Mouse (Mus musculus) CD4-positive naive resting alpha-beta T cell, adult 76 days (primary cell): ENCODE measurements around the gene Gchfr. TPM values are rescaled to one million over a fixed set of nuclear protein-coding genes. Genes with fewer than 3 reads are reported as not detected.

ENCODE experiments used
- total RNA-seq: library from RNA; stranded (reverse); gene quantifications from one replicate; pipeline ENCODE4 v1.2.4, GENCODE M21; 2023

Gene Gchfr
- total RNA-seq, result not detected

GRCm38 (mm10) chr2:119166901-119167865 is at the start of gene Gchfr:
Gene Gchfr, plus strand, starts transcription at chr2:119167773.

GRCm38 (mm10) chr2:119156681-119157572 is 10.6 kb upstream of the Gchfr start, which contains the start of gene Rmdn3:
Gene Rmdn3, minus strand, starts transcription at chr2:119157034.

GRCm38 (mm10) chr2:119173991-119174651 is 6.5 kb downstream of the Gchfr start, which contains the start of gene Gm14137:
Gene Gm14137, plus strand, starts transcription at chr2:119174509.

GRCm38 (mm10) chr2:119208344-119209175 is 41.0 kb downstream of the Gchfr start, which contains the start of the genes Zfyve19 and Dnajc17:
Gene Zfyve19, plus strand, starts transcription at chr2:119208617.
Gene Dnajc17, minus strand, starts transcription at chr2:119208795.

Other genes with a start within 250 kb of the Gchfr start
- 1.3 TPM for gene Chst14, start 241.3 kb upstream of the Gchfr start, total RNA-seq
- 12.1 TPM for gene Ccdc32, start 138.4 kb upstream of the Gchfr start, total RNA-seq
- 15.2 TPM for gene Rpusd2, start 133.0 kb upstream of the Gchfr start, total RNA-seq
- gene Knl1, start 120.7 kb upstream of the Gchfr start, total RNA-seq, result 1.8 TPM
- gene Rad51, start 55.0 kb upstream of the Gchfr start, total RNA-seq, result 2.1 TPM
- gene Rmdn3, start 10.7 kb upstream of the Gchfr start, total RNA-seq, result 27.6 TPM
- gene Gm14137, start 6.7 kb downstream of the Gchfr start, total RNA-seq, result 1.4 TPM
- gene Zfyve19, start 40.8 kb downstream of the Gchfr start, total RNA-seq, result 20.8 TPM
- gene Dnajc17, start 41.0 kb downstream of the Gchfr start, total RNA-seq, result 24.9 TPM
- gene Ppp1r14d, start 62.1 kb downstream of the Gchfr start, total RNA-seq, result not detected
- not detected for gene Spint1, start 69.6 kb downstream of the Gchfr start, total RNA-seq
- gene Rhov, start 103.5 kb downstream of the Gchfr start, total RNA-seq, result 0.32 TPM
- 26.1 TPM for gene Vps18, start 121.0 kb downstream of the Gchfr start, total RNA-seq
- gene Dll4, start 158.0 kb downstream of the Gchfr start, total RNA-seq, result 0.38 TPM
- 0.35 TPM for gene Chac1, start 183.5 kb downstream of the Gchfr start, total RNA-seq